Mouse (Mus musculus): Measurements from ENCODE around the gene Nfkbil1. TPM values are rescaled to one million over a fixed set of nuclear protein-coding genes. Genes with fewer than 3 reads are reported as not detected.
A peak's percentile ranks its signal among the peaks of the same experiment; 100 is the strongest.
"Not testable (repeated sequence)": the region's sequence is repeated elsewhere in the genome, so short reads cannot be mapped to it uniquely, and the experiment has no call there.

Gene Nfkbil1
- polyA plus RNA-seq, 1 experiment from 2014 or later = 11.8 TPM

DNA sequence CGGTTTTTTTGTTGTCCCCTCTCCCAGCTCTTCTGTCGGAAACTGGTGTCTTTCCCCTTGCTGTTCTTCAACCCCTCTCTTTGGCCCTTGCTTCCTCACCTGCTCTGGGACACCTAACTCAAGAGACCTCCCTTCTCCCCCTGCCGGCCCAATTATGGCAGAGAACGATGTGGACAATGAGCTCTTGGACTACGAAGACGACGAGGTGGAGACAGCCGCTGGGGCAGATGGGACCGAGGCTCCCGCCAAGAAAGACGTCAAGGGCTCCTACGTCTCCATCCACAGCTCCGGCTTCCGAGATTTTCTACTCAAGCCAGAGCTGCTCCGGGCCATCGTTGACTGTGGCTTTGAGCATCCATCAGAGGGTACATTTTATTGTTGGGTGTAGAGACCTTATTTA, 7.5 kb upstream of the Nfkbil1 start:
- 2% methylated on average over 16 of the region's 16 CpGs for WGBS
- peak overlapping the region; percentile 95 for H3K9ac ChIP-seq
- peak overlapping the region; percentile 87 for H3K4me3 ChIP-seq (replicated peaks)
- peak overlapping the region; percentile 99 for H3K27ac ChIP-seq (replicated peaks)
- no peaks in the 10 kb centered on the region for H3K27me3 ChIP-seq
- ATAC-seq (ENCODE audit: insufficient number of reproducible peaks, low FRiP score, low TSS enrichment, low read depth) = no peak
- H3K4me2 ChIP-seq (replicated peaks) = peak overlapping the region; percentile 84
- H3K9me3 ChIP-seq (replicated peaks) = no peaks in the 10 kb centered on the region
- H3K36me3 ChIP-seq = peaks cover 46% of the 10 kb centered on the region
- peaks cover 53% of the 10 kb centered on the region for H3K4me1 ChIP-seq

GRCm38 (mm10) chr17:35242015-35242941, 6.7 kb upstream of the Nfkbil1 start:
- peak; percentile 55 for ATAC-seq (ENCODE audit: insufficient number of reproducible peaks, low FRiP score, low TSS enrichment, low read depth)
- Histone ChIP-seq H3K9ac (peak overlapping the region; percentile 95), H3K4me3 (replicated peaks) (peak overlapping the region; percentile 87), H3K27ac (replicated peaks) (peak overlapping the region; percentile 99), H3K27me3 (no peaks in the 10 kb centered on the region), H3K36me3 (peaks cover 40% of the 10 kb centered on the region), H3K9me3 (replicated peaks) (no peaks in the 10 kb centered on the region), H3K4me1 (peaks cover 50% of the 10 kb centered on the region), H3K4me2 (replicated peaks) (peak overlapping the region; percentile 84)
- under 1% methylated on average over 54 of the region's 55 CpGs for WGBS

DNA sequence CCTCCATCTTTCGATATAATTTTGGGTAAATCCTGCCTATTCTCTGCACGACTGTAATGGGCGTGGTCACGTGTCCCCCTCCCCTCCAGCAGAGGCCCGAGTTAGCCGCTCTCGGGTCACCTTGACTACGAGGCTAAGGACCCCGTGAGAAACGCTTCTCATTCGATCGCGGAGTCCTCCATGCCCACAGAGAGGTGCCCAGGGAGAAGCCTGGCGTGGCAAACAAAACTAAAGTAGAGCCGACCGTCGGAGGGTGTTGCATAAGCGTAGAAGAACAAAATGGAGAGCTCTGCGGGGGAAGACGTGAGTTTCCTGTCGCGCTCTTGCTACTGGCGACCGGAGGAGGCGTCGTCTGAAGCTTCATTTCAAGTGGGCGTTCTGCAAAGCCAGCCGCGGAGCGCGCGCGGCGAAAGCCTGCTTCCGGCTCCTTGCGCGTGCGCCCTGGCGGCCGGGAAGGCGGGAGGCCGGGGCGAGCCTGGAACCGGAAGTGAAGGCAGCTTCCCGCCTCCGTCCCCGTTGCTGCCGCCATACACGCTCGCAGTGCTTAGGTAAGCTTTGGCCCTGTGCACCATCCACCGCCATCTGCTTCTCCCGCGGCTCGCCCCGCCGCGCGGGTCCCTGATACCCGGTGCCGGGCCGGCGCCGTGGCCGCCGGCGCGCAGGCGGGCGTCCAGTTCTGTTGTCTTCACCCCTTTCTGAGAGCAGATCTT, 5.9 kb upstream of the Nfkbil1 start, which contains the start of gene Ddx39b:
Gene Ddx39b, plus strand, starts transcription at position 442 of the 710 bp plus-strand sequence.
- H3K36me3 ChIP-seq = peaks cover 32% of the 10 kb centered on the region
- ATAC-seq (ENCODE audit: insufficient number of reproducible peaks, low FRiP score, low TSS enrichment, low read depth) = peak; percentile 93
- peak within 1 kb of the TSS; percentile 87 for H3K4me3 ChIP-seq (replicated peaks)
- H3K9ac ChIP-seq = peak within 1 kb of the TSS; percentile 95
- peak within 1 kb of the TSS; percentile 99 for H3K27ac ChIP-seq (replicated peaks)
- H3K9me3 ChIP-seq (replicated peaks) = no peaks in the 10 kb centered on the region
- peak within 1 kb of the TSS; percentile 84 for H3K4me2 ChIP-seq (replicated peaks)
- H3K27me3 ChIP-seq = no peaks in the 10 kb centered on the region
- under 1% methylated on average over 69 of the region's 69 CpGs for WGBS
- H3K4me1 ChIP-seq = peaks cover 46% of the 10 kb centered on the region

DNA sequence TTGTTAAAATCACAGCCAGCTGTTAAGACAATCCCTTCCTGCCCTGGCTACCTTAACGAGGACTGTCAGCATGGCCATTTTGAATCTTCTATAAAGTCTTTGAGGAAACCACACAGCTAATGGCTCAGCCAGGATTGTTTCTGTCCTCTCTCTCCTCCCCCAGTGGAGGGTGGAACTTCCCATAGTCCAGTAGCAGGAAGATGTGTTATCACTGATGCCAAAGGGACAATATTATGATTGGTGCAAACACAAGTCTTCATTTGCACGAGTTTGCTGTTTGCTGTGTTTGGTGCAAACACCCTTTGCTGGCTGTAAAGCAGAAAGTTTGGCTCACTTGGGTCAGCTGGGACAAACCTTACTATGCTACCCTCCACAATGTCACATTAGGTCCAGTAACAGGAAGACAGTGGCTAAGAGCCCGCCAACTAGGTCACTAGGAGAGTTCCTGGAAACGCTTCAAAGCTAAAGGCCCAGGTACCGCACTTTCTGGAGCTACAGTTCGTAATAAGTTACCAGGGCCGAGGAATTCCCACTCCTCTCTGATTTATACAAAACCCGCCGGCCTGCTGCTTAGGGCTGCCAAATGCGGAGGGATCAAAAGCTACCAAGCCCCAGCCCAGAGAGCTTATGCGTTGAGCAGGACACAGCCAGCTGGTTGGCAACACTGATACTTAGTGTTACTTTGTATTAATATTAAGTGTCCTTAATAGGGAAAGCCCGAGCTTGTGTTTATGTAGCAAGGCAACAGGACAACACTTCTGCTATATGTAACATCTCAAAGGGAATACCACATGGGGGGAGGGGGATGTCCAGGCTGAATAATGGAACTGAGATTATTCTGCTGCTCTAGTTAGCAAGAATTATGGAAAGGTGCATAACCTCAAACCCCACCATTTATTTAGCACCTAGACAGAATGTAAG, 5.1 kb upstream of the Nfkbil1 start:
- H3K9me3 ChIP-seq (replicated peaks) = no peaks in the 10 kb centered on the region
- peaks cover 42% of the 10 kb centered on the region for H3K4me1 ChIP-seq
- H3K36me3 ChIP-seq = peaks cover 25% of the 10 kb centered on the region
- no peaks in the 10 kb centered on the region for H3K27me3 ChIP-seq
- WGBS = 29% methylated on average over 12 of the region's 12 CpGs
- peak overlapping the region; percentile 84 for H3K4me2 ChIP-seq (replicated peaks)
- H3K4me3 ChIP-seq (replicated peaks) = peak overlapping the region; percentile 87
- ATAC-seq (ENCODE audit: insufficient number of reproducible peaks, low FRiP score, low TSS enrichment, low read depth) = no peak
- peak overlapping the region; percentile 15; the same call in 1 of the 2 replicates for H3K9ac ChIP-seq
- H3K27ac ChIP-seq (replicated peaks) = peak overlapping the region; percentile 99

- H3K27me3 ChIP-seq = no peaks in the 10 kb centered on the region
- peaks cover 37% of the 10 kb centered on the region for H3K4me1 ChIP-seq
- WGBS = 80% methylated on average over 5 of the region's 5 CpGs
- no peaks in the 10 kb centered on the region for H3K9me3 ChIP-seq (replicated peaks)
- H3K4me2 ChIP-seq (replicated peaks) = no peak overlapping the region
- no peak for ATAC-seq (ENCODE audit: insufficient number of reproducible peaks, low FRiP score, low TSS enrichment, low read depth)
- H3K9ac ChIP-seq = no peak overlapping the region
- H3K36me3 ChIP-seq = peaks cover 15% of the 10 kb centered on the region
- H3K27ac ChIP-seq (replicated peaks) = no peak overlapping the region
- H3K4me3 ChIP-seq (replicated peaks) = no peak overlapping the region
These were observed 4.1 kb upstream of the Nfkbil1 start for GRCm38 (mm10) chr17:35239700-35240099.

GRCm38 (mm10) chr17:35237504-35237903, 1.9 kb upstream of the Nfkbil1 start:
- 79% methylated on average over 12 of the region's 12 CpGs for WGBS
- no peaks in the 10 kb centered on the region for H3K9me3 ChIP-seq (replicated peaks)
- H3K4me1 ChIP-seq = peaks cover 42% of the 10 kb centered on the region
- H3K36me3 ChIP-seq = 0 out of 2 replicates have a peak, but pooled peaks cover 3% of the 10 kb centered on the region
- no peak overlapping the region for H3K4me2 ChIP-seq (replicated peaks)
- no peaks in the 10 kb centered on the region for H3K27me3 ChIP-seq
- no peak overlapping the region for H3K9ac ChIP-seq
- no peak overlapping the region for H3K4me3 ChIP-seq (replicated peaks)
- H3K27ac ChIP-seq (replicated peaks) = no peak overlapping the region
- no peak for ATAC-seq (ENCODE audit: insufficient number of reproducible peaks, low FRiP score, low TSS enrichment, low read depth)

GRCm38 (mm10) chr17:35236996-35237395, 1.4 kb upstream of the Nfkbil1 start:
- Histone ChIP-seq H3K4me3 (replicated peaks) (no peak overlapping the region), H3K9me3 (replicated peaks) (no peaks in the 10 kb centered on the region), H3K4me2 (replicated peaks) (no peak overlapping the region), H3K27me3 (no peaks in the 10 kb centered on the region), H3K36me3 (0 out of 2 replicates have a peak, but pooled peaks cover 3% of the 10 kb centered on the region), H3K9ac (no peak overlapping the region), H3K4me1 (peaks cover 47% of the 10 kb centered on the region), H3K27ac (replicated peaks) (no peak overlapping the region)
- WGBS = 84% methylated on average over 9 of the region's 9 CpGs
- ATAC-seq (ENCODE audit: insufficient number of reproducible peaks, low FRiP score, low TSS enrichment, low read depth) = no peak

DNA sequence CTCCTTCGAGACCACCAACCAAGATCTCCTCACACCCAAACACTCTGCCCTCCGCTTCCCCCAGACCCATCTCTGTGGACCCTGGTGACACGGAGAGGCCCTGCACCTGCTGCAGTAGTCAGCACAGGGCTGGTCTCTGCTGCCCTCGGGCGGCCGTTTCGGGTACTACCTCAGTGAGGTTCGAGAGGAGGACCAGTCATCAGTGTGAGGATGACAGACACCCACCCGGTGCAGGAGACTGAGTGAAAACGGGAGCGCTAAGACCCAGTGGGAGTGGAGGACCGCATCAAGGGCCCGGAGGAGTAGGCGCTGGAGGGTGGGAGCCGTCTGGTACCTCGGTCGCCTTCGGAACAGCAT, 776 bp upstream of the Nfkbil1 start:
- no peaks in the 10 kb centered on the region for H3K9me3 ChIP-seq (replicated peaks)
- 0 out of 2 replicates have a peak, but pooled peaks cover 3% of the 10 kb centered on the region for H3K36me3 ChIP-seq
- H3K4me2 ChIP-seq (replicated peaks) = peak overlapping the region; percentile 86
- H3K4me3 ChIP-seq (replicated peaks) = peak overlapping the region; percentile 57
- ATAC-seq (ENCODE audit: insufficient number of reproducible peaks, low FRiP score, low TSS enrichment, low read depth) = peak; percentile 64
- H3K27ac ChIP-seq (replicated peaks) = peak overlapping the region; percentile 95
- under 1% methylated on average over 18 of the region's 18 CpGs for WGBS
- no peaks in the 10 kb centered on the region for H3K27me3 ChIP-seq
- peaks cover 52% of the 10 kb centered on the region for H3K4me1 ChIP-seq
- H3K9ac ChIP-seq = peak overlapping the region; percentile 76; the same call in 1 of the 2 replicates

- H3K36me3 ChIP-seq = peaks cover 15% of the 10 kb centered on the region; the same call in 1 of the 2 replicates
- ATAC-seq (ENCODE audit: insufficient number of reproducible peaks, low FRiP score, low TSS enrichment, low read depth) = no peak
- peak overlapping the region; percentile 76 for H3K9ac ChIP-seq
- H3K27ac ChIP-seq (replicated peaks) = peak overlapping the region; percentile 95
- no peaks in the 10 kb centered on the region for H3K27me3 ChIP-seq
- H3K9me3 ChIP-seq (replicated peaks) = no peaks in the 10 kb centered on the region
- H3K4me3 ChIP-seq (replicated peaks) = peak overlapping the region; percentile 57
- H3K4me1 ChIP-seq = peaks cover 42% of the 10 kb centered on the region
- peak overlapping the region; percentile 86 for H3K4me2 ChIP-seq (replicated peaks)
- WGBS = 10% methylated on average over 31 of the region's 31 CpGs
These were observed 689 bp downstream of the Nfkbil1 start for GRCm38 (mm10) chr17:35234903-35235302.

- WGBS = 81% methylated on average over 7 of the region's 7 CpGs
- peak overlapping the region; percentile 86 for H3K4me2 ChIP-seq (replicated peaks)
- not testable (repeated sequence) for H3K9ac ChIP-seq; H3K9me3 ChIP-seq (replicated peaks); H3K27me3 ChIP-seq; ATAC-seq (ENCODE audit: insufficient number of reproducible peaks, low FRiP score, low TSS enrichment, low read depth)
- H3K36me3 ChIP-seq = peaks cover 23% of the 10 kb centered on the region
- peak overlapping the region; percentile 95; the same call in 1 of the 2 replicates for H3K27ac ChIP-seq (replicated peaks)
- H3K4me1 ChIP-seq = peaks cover 42% of the 10 kb centered on the region
- H3K4me3 ChIP-seq (replicated peaks) = peak overlapping the region; percentile 57; the same call in 1 of the 2 replicates
These were observed 1.5 kb downstream of the Nfkbil1 start for GRCm38 (mm10) chr17:35234090-35234489.
